Mouse (Mus musculus) testis, adult 2 months (tissue): Measurements from ENCODE around the gene Igsf21.

Experiments used
- CTCF ChIP-seq: fragments of 200-500 bp; IDR thresholded peaks from 2 replicates; pipeline ENCODE4 v1.5.1; 2012; ENCODE audit warnings: low read depth, mild to moderate bottlenecking, inconsistent platforms, low read length, moderate library complexity; ENCODE audit not compliant: control insufficient read depth, insufficient read depth, insufficient replicate concordance
- POLR2A ChIP-seq: fragments of 200-500 bp; IDR thresholded peaks from 2 replicates; pipeline ENCODE4 v1.6.1; 2012; ENCODE audit warnings: low read depth, mild to moderate bottlenecking, inconsistent platforms, low read length, moderate library complexity; ENCODE audit not compliant: control insufficient read depth

GRCm38 (mm10) chr4:140069563-140070330 is 176.8 kb downstream of the Igsf21 start:
- no peak for TF ChIP-seq POLR2A
- TF ChIP-seq CTCF, result no peak
